Mouse (Mus musculus) myocyte (in vitro differentiated cells): ENCODE measurements around the gene Psrc1. TPM values are rescaled to one million over a fixed set of nuclear protein-coding genes. Genes with fewer than 3 reads are reported as not detected.

ENCODE experiments used
- H3K27me3 ChIP-seq: one replicate; pipeline ENCODE4 v1.6.1; 2011; ENCODE audit not compliant: control insufficient read depth, insufficient read depth, insufficient read length
- H3K36me3 ChIP-seq: one replicate; pipeline ENCODE4 v1.6.1; 2011; ENCODE audit not compliant: control insufficient read depth, insufficient read depth
- H3K4me2 ChIP-seq: one replicate; pipeline ENCODE4 v1.6.1; 2011; ENCODE audit warnings: low read depth, control low read depth
- H3K4me3 ChIP-seq: one replicate; pipeline ENCODE4 v1.5.1; 2011; ENCODE audit warnings: mild to moderate bottlenecking, control low read depth, moderate library complexity
- H3K79me2 ChIP-seq: one replicate; pipeline ENCODE4 v1.6.1; 2011; ENCODE audit not compliant: control insufficient read depth, insufficient read depth
- H3ac ChIP-seq: one replicate; pipeline ENCODE4 v1.6.1; 2011; ENCODE audit not compliant: control insufficient read depth, insufficient read length
- CEBPB ChIP-seq: IDR thresholded peaks from 2 replicates; pipeline ENCODE4 v1.6.1; 2011; ENCODE audit warnings: mild to moderate bottlenecking, moderate library complexity; ENCODE audit not compliant: poor library complexity, insufficient read depth, severe bottlenecking
- E2F4 ChIP-seq: IDR thresholded peaks from one replicate; pipeline ENCODE4 v1.6.1; 2011; ENCODE audit warnings: mild to moderate bottlenecking, control low read depth, moderate library complexity; ENCODE audit not compliant: insufficient read depth
- MAX ChIP-seq: IDR thresholded peaks from one replicate; pipeline ENCODE4 v1.6.1; 2011; ENCODE audit warnings: low read depth, mild to moderate bottlenecking, control low read depth
- MYOD1 ChIP-seq, 3 experiments: IDR thresholded peaks; one replicate each; pipeline ENCODE4 v1.6.1; 2011; ENCODE audit warnings: control low read depth in 2 of 3, low read depth in 2 of 3, mild to moderate bottlenecking in 2 of 3, moderate library complexity in 1 of 3; ENCODE audit not compliant: insufficient read length in 2 of 3, control insufficient read depth in 1 of 3
- MYOG ChIP-seq, 3 experiments: IDR thresholded peaks; one replicate each; pipeline ENCODE4 v1.6.1; 2011; ENCODE audit warnings: control low read depth in 2 of 3, low read depth in 2 of 3, mild to moderate bottlenecking in 2 of 3; ENCODE audit not compliant: insufficient read length in 2 of 3, control insufficient read depth in 1 of 3, insufficient read depth in 1 of 3
- POLR2A ChIP-seq: IDR thresholded peaks from one replicate; pipeline ENCODE4 v1.6.1; 2011; ENCODE audit warnings: low read depth, mild to moderate bottlenecking, control low read depth, moderate library complexity; ENCODE audit not compliant: insufficient read length
- POLR2AphosphoS2 ChIP-seq: IDR thresholded peaks from one replicate; pipeline ENCODE4 v1.6.1; 2011; ENCODE audit warnings: low read depth, control low read depth; ENCODE audit not compliant: insufficient read length
- REST ChIP-seq: IDR thresholded peaks from one replicate; pipeline ENCODE4 v1.6.1; 2011; ENCODE audit warnings: mild to moderate bottlenecking, control low read depth, moderate library complexity; ENCODE audit not compliant: insufficient read depth, insufficient read length
- SRF ChIP-seq: IDR thresholded peaks from one replicate; pipeline ENCODE4 v1.6.1; 2011; ENCODE audit warnings: low read depth; ENCODE audit not compliant: control insufficient read depth, insufficient read length
- TCF12 ChIP-seq: IDR thresholded peaks from one replicate; pipeline ENCODE4 v1.6.1; 2011; ENCODE audit warnings: mild to moderate bottlenecking, control low read depth; ENCODE audit not compliant: poor library complexity, insufficient read depth, severe bottlenecking
- TCF3 ChIP-seq: IDR thresholded peaks from one replicate; pipeline ENCODE4 v1.6.1; 2011; ENCODE audit warnings: low read depth, control low read depth; ENCODE audit not compliant: insufficient read length
- USF1 ChIP-seq: IDR thresholded peaks from one replicate; pipeline ENCODE4 v1.6.1; 2011; ENCODE audit warnings: low read depth, mild to moderate bottlenecking, control low read depth, moderate library complexity
- polyA plus RNA-seq: library from polyadenylated mRNA; unstranded; fragments of >200 nt; fragmentation: generic; extraction: Trizol; gene quantifications from one replicate; pipeline ENCODE4 v1.2.1, GENCODE M21; 2012; ENCODE audit warnings: missing spikeins

Gene Psrc1
- polyA plus RNA-seq, 1 experiment: 16.5 TPM

GRCm38 (mm10) chr3:108400442-108400841 is 16.8 kb downstream of the Psrc1 start:
- Histone ChIP-seq H3ac (no peak overlapping the region), H3K36me3 (no peaks in the 10 kb centered on the region), H3K4me3 (no peak overlapping the region), H3K4me2 (no peak overlapping the region), H3K27me3 (peaks cover 92% of the 10 kb centered on the region), H3K79me2 (no peaks in the 10 kb centered on the region)
- TF ChIP-seq REST (no peak), USF1 (no peak), TCF3 (no peak), SRF (no peak), MYOD1 (IDR thresholded peaks at IDR 0.05; ENCODE audit: control insufficient read depth in 1 of 3, insufficient read length in 2 of 3, low read depth in 2 of 3) (no peak), E2F4 (no peak), POLR2AphosphoS2 (no peak), CEBPB (no peak), POLR2A (no peak), MYOG (IDR thresholded peaks at IDR 0.05; ENCODE audit: control insufficient read depth in 1 of 3, insufficient read depth in 1 of 3, insufficient read length in 2 of 3, low read depth in 2 of 3) (no peak), MAX (no peak), TCF12 (no peak)

- peaks cover 92% of the 10 kb centered on the region for H3K27me3 ChIP-seq
- no peaks in the 10 kb centered on the region for H3K79me2 ChIP-seq
- H3K4me2 ChIP-seq: no peak overlapping the region
- TF ChIP-seq POLR2A (no peak), MYOG (IDR thresholded peaks at IDR 0.05; ENCODE audit: control insufficient read depth in 1 of 3, insufficient read depth in 1 of 3, insufficient read length in 2 of 3, low read depth in 2 of 3) (peak in 2 of 3 experiments; percentile 57 to 63), CEBPB (no peak), MAX (no peak), SRF (no peak), REST (no peak), E2F4 (no peak), MYOD1 (IDR thresholded peaks at IDR 0.05; ENCODE audit: control insufficient read depth in 1 of 3, insufficient read length in 2 of 3, low read depth in 2 of 3) (peak in 1 of 3 experiments; percentile 72), USF1 (peak; percentile 65)
- H3K4me3 ChIP-seq: no peak overlapping the region
- no peaks in the 10 kb centered on the region for H3K36me3 ChIP-seq
- no peak overlapping the region for H3ac ChIP-seq
Observed at GRCm38 (mm10) chr3:108401692-108402527, 18.3 kb downstream of the Psrc1 start.

- Histone ChIP-seq H3K4me2 (no peak overlapping the region), H3K36me3 (no peaks in the 10 kb centered on the region), H3K79me2 (no peaks in the 10 kb centered on the region), H3K27me3 (peaks cover 91% of the 10 kb centered on the region), H3ac (no peak overlapping the region), H3K4me3 (no peak overlapping the region)
- no peak for TF ChIP-seq POLR2A
- TF ChIP-seq USF1: no peak
- no peak for TF ChIP-seq CEBPB
- no peak for TF ChIP-seq MYOG (IDR thresholded peaks at IDR 0.05; ENCODE audit: control insufficient read depth in 1 of 3, insufficient read depth in 1 of 3, insufficient read length in 2 of 3, low read depth in 2 of 3)
- TF ChIP-seq SRF: no peak
- TF ChIP-seq MAX: no peak
- no peak for TF ChIP-seq REST
Observed at GRCm38 (mm10) chr3:108402528-108402920, 18.9 kb downstream of the Psrc1 start.

- no peak overlapping the region for H3K4me3 ChIP-seq
- H3K4me2 ChIP-seq: no peak overlapping the region
- H3K36me3 ChIP-seq: no peaks in the 10 kb centered on the region
- peaks cover 90% of the 10 kb centered on the region for H3K27me3 ChIP-seq
- H3K79me2 ChIP-seq: no peaks in the 10 kb centered on the region
- no peak for TF ChIP-seq SRF
- no peak overlapping the region for H3ac ChIP-seq
Observed at GRCm38 (mm10) chr3:108405536-108406305, 22.1 kb downstream of the Psrc1 start.
